Mouse (Mus musculus): ENCODE measurements around the gene Taar2. TPM values are rescaled to one million over a fixed set of nuclear protein-coding genes. Genes with fewer than 3 reads are reported as not detected.

The Taar2 gene
- polyA plus RNA-seq, 1 experiment from 2014 or later = not detected

DNA sequence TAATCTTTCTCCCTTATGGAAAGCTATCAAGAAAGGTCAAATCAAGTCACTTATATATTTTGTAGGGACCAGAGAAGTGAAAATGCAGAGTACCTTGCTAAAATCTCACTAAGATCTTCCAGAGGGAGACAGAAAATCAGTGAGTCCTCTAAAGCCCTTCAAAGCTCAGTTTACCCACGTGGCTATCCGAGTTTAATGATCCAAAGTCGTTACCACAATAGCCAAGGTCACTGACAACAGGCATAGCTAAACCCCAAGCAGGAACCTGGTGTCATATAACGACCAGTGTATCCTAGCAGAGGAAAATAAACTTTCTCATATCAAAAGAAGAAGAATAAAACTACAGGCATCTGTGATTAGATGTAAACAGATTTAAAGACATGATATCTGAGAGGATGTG lies 759 bp upstream of the Taar2 start:
- 56% methylated on average over 4 of the region's 4 CpGs for WGBS
- Histone ChIP-seq H3K9ac (ENCODE audit: low read depth, low read length) (no peak overlapping the region), H3K4me3 (ENCODE audit: low read depth, low read length) (no peak overlapping the region), H3K4me2 (replicated peaks; ENCODE audit: low read depth, low read length) (no peak overlapping the region), H3K27ac (ENCODE audit: low read depth, low read length) (no peak overlapping the region), H3K4me1 (replicated peaks; ENCODE audit: control insufficient read depth, insufficient read depth, low read length) (no peaks in the 10 kb centered on the region), H3K9me3 (ENCODE audit: control insufficient read depth, low read length) (no peaks in the 10 kb centered on the region), H3K27me3 (ENCODE audit: control insufficient read depth, insufficient read depth, low read length) (no peaks in the 10 kb centered on the region), H3K36me3 (ENCODE audit: control insufficient read depth, insufficient read depth, low read length) (no peaks in the 10 kb centered on the region)
- ATAC-seq (ENCODE audit: low FRiP score) (no peak), DNase-seq (ENCODE audit: low spot score) (no peak)

DNA sequence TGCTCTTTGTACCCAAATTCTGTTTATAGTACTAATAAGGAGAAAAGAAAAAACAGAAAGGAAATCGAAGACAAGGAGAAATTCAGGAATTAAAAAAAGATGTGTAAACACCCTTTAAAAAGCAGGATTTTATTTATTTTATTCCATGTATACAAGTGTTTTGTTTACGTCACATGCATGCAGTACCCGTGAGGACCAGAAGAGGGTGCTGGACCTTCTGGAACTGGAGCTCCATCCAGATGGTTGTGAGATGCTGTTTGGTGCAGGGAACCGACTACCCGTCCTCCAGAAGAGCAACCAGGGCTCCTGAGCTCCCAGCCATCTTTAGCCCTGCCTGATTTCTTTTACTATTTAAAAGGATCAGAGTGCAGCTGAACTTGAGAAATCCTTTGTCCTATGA lies 4.1 kb downstream of the Taar2 start:
- DNase-seq (ENCODE audit: low spot score) (peak; percentile 9), ATAC-seq (ENCODE audit: low FRiP score) (no peak)
- Histone ChIP-seq H3K9me3 (ENCODE audit: control insufficient read depth, low read length) (no peaks in the 10 kb centered on the region), H3K9ac (ENCODE audit: low read depth, low read length) (no peak overlapping the region), H3K4me3 (ENCODE audit: low read depth, low read length) (no peak overlapping the region), H3K27me3 (ENCODE audit: control insufficient read depth, insufficient read depth, low read length) (no peaks in the 10 kb centered on the region), H3K36me3 (ENCODE audit: control insufficient read depth, insufficient read depth, low read length) (no peaks in the 10 kb centered on the region), H3K4me1 (replicated peaks; ENCODE audit: control insufficient read depth, insufficient read depth, low read length) (no peaks in the 10 kb centered on the region), H3K4me2 (replicated peaks; ENCODE audit: low read depth, low read length) (no peak overlapping the region), H3K27ac (ENCODE audit: low read depth, low read length) (no peak overlapping the region)
- WGBS = 79% methylated on average over 5 of the region's 5 CpGs

DNA sequence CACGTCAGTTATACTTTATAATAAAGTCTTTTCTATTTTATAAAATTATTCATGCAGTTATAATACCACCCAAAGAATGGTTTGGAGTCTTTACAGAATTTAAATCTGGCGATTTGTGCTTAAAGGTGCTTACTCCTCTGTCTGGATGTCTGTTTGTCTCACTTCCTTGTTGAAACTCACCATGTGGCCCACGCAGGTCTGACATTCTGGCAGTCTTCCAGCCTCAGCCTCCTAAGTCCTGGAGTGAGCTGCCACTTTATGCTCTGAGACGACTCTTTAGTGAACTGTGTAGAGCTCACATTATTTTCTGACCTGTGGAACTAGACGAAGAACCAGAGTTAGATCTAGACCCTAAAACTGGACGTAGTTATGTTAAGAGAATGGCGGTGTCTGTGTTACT lies 9.7 kb downstream of the Taar2 start:
- Histone ChIP-seq H3K36me3 (ENCODE audit: control insufficient read depth, insufficient read depth, low read length) (no peaks in the 10 kb centered on the region), H3K9me3 (ENCODE audit: control insufficient read depth, low read length) (no peaks in the 10 kb centered on the region), H3K9ac (ENCODE audit: low read depth, low read length) (no peak overlapping the region), H3K4me2 (replicated peaks; ENCODE audit: low read depth, low read length) (no peak overlapping the region), H3K27me3 (ENCODE audit: control insufficient read depth, insufficient read depth, low read length) (no peaks in the 10 kb centered on the region), H3K4me3 (ENCODE audit: low read depth, low read length) (no peak overlapping the region), H3K4me1 (replicated peaks; ENCODE audit: control insufficient read depth, insufficient read depth, low read length) (no peaks in the 10 kb centered on the region), H3K27ac (ENCODE audit: low read depth, low read length) (no peak overlapping the region)
- no peak for DNase-seq (ENCODE audit: low spot score)
- 80% methylated on average over 7 of the region's 7 CpGs for WGBS
- ATAC-seq (ENCODE audit: low FRiP score) = no peak

DNA sequence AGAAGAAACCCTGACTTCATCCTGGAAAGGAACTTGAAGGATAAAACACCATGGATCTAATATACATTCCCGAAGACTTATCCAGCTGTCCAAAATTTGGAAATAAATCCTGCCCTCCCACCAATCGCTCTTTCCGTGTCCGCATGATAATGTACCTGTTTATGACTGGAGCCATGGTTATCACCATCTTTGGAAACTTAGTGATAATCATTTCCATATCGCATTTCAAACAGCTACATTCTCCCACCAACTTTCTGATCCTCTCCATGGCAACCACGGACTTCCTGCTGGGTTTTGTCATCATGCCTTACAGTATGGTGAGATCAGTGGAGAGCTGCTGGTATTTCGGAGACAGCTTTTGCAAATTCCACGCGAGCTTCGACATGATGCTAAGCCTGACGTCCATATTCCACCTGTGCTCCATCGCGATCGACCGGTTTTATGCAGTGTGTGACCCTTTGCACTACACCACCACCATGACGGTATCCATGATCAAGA lies 11.2 kb downstream of the Taar2 start, which contains the start of gene Taar3:
Gene Taar3 (plus strand): TSS at position 51 of the 498 bp plus-strand sequence.
- ATAC-seq (ENCODE audit: low FRiP score) = no peak
- Histone ChIP-seq H3K9me3 (ENCODE audit: control insufficient read depth, low read length) (no peaks in the 10 kb centered on the region), H3K4me1 (replicated peaks; ENCODE audit: control insufficient read depth, insufficient read depth, low read length) (no peaks in the 10 kb centered on the region), H3K27me3 (ENCODE audit: control insufficient read depth, insufficient read depth, low read length) (no peaks in the 10 kb centered on the region), H3K27ac (ENCODE audit: low read depth, low read length) (no peak within 1 kb of the TSS), H3K4me3 (ENCODE audit: low read depth, low read length) (no peak within 1 kb of the TSS), H3K36me3 (ENCODE audit: control insufficient read depth, insufficient read depth, low read length) (no peaks in the 10 kb centered on the region), H3K9ac (ENCODE audit: low read depth, low read length) (no peak within 1 kb of the TSS), H3K4me2 (replicated peaks; ENCODE audit: low read depth, low read length) (no peak within 1 kb of the TSS)
- peak; percentile 9 for DNase-seq (ENCODE audit: low spot score)
- WGBS = 88% methylated on average over 16 of the region's 16 CpGs

DNA sequence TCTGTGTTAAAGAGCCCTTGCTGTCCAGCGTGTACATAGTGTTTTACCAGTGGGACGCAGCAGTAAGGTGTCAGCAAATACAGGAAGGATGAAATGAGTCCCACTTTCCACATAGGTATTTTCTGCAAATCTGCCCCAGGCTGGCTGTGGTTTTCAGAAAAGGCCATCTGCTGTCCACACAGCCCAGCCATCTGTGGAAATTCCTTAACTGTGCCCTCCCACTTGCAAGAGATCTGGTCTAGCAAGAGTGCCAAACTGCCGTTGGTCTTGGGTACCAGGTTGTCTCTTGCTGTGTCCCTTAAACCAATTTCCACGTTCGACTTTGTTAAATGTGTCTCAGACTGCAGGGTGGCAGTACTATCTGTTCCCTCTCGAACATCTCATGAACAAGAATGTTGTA lies 13.3 kb downstream of the Taar2 start:
- H3K4me1 ChIP-seq (replicated peaks; ENCODE audit: control insufficient read depth, insufficient read depth, low read length) = no peaks in the 10 kb centered on the region
- ATAC-seq (ENCODE audit: low FRiP score) = no peak
- WGBS = 90% methylated on average over 6 of the region's 6 CpGs

DNA sequence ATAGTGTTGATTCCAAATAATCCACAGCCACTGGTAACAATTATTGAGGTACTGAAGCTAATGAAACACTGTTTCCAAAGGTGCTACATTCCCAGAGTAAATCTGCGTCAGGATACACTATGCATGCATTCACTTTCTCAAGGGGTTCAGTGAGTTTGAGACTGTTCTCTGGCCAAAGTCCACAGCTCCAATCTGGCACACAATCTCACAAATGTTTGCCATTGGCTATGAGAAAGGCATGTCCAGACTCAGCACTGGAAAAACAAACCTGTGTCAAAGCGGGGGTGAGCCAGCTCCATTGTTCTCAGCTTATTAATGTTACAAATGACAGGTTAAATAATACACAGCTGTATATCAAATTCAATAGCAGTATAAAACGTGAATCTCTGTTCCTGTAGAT lies 20.7 kb downstream of the Taar2 start:
- Histone ChIP-seq H3K27me3 (ENCODE audit: control insufficient read depth, insufficient read depth, low read length) (no peaks in the 10 kb centered on the region), H3K36me3 (ENCODE audit: control insufficient read depth, insufficient read depth, low read length) (no peaks in the 10 kb centered on the region), H3K4me3 (ENCODE audit: low read depth, low read length) (no peak overlapping the region), H3K4me2 (replicated peaks; ENCODE audit: low read depth, low read length) (no peak overlapping the region), H3K9ac (ENCODE audit: low read depth, low read length) (no peak overlapping the region), H3K4me1 (replicated peaks; ENCODE audit: control insufficient read depth, insufficient read depth, low read length) (no peaks in the 10 kb centered on the region), H3K9me3 (ENCODE audit: control insufficient read depth, low read length) (no peaks in the 10 kb centered on the region), H3K27ac (ENCODE audit: low read depth, low read length) (no peak overlapping the region)
- 74% methylated on average over 3 of the region's 3 CpGs for WGBS
- DNase-seq (ENCODE audit: low spot score) (no peak), ATAC-seq (ENCODE audit: low FRiP score) (no peak)

More for the DNA sequence above, 13.3 kb downstream of the Taar2 start:
- H3K4me3 ChIP-seq (ENCODE audit: low read depth, low read length) = no peak overlapping the region
- no peaks in the 10 kb centered on the region for H3K36me3 ChIP-seq (ENCODE audit: control insufficient read depth, insufficient read depth, low read length)
- H3K27ac ChIP-seq (ENCODE audit: low read depth, low read length) = no peak overlapping the region
- H3K9ac ChIP-seq (ENCODE audit: low read depth, low read length) = no peak overlapping the region
- H3K27me3 ChIP-seq (ENCODE audit: control insufficient read depth, insufficient read depth, low read length) = no peaks in the 10 kb centered on the region
- no peaks in the 10 kb centered on the region for H3K9me3 ChIP-seq (ENCODE audit: control insufficient read depth, low read length)
- no peak overlapping the region for H3K4me2 ChIP-seq (replicated peaks; ENCODE audit: low read depth, low read length)
- no peak for DNase-seq (ENCODE audit: low spot score)

DNA sequence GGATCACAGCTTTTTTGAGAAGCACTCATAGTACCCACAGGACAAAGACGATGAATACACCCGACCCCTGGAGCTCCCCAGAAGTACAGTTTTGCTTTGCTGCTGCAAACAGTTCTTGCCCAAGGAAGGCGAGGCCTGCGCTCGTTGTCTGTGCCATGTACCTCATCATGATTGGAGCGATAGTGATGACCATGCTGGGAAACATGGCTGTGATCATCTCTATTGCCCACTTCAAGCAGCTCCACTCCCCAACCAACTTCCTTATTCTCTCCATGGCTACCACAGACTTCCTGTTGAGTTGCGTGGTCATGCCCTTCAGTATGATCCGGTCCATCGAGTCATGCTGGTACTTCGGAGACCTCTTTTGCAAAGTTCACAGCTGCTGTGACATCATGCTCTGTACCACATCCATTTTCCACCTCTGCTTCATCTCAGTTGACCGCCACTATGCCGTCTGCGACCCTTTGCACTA lies 22.1 kb downstream of the Taar2 start, which contains the start of gene Taar4:
Gene Taar4 (plus strand): TSS at position 51 of the 472 bp plus-strand sequence.
- 97% methylated on average over 13 of the region's 13 CpGs for WGBS
- H3K4me1 ChIP-seq (replicated peaks; ENCODE audit: control insufficient read depth, insufficient read depth, low read length) = no peaks in the 10 kb centered on the region
- no peak within 1 kb of the TSS for H3K4me2 ChIP-seq (replicated peaks; ENCODE audit: low read depth, low read length)
- no peaks in the 10 kb centered on the region for H3K27me3 ChIP-seq (ENCODE audit: control insufficient read depth, insufficient read depth, low read length)
- ATAC-seq (ENCODE audit: low FRiP score) (no peak), DNase-seq (ENCODE audit: low spot score) (no peak)
- no peaks in the 10 kb centered on the region for H3K9me3 ChIP-seq (ENCODE audit: control insufficient read depth, low read length)
- H3K9ac ChIP-seq (ENCODE audit: low read depth, low read length) = no peak within 1 kb of the TSS
- H3K4me3 ChIP-seq (ENCODE audit: low read depth, low read length) = no peak within 1 kb of the TSS
- no peak within 1 kb of the TSS for H3K27ac ChIP-seq (ENCODE audit: low read depth, low read length)
- no peaks in the 10 kb centered on the region for H3K36me3 ChIP-seq (ENCODE audit: control insufficient read depth, insufficient read depth, low read length)

DNA sequence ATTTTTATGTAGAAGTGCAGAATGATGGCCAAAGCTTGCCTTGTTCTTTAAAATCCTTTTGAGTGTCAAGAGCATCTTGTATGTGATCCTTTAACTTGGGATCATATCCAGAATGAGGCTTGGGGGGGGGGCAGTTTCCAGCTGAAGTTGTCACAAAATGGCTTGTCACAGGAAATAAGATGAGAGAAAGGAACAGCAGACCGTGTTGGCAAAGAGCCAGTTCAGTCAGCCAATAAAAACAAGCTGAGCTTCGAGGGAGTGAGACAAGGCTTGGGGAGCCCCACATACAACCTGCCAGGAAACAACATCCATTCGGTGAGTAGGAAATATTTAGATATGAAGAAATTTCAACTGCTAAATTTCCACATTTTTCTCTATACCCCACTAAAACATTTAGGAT lies 25.1 kb downstream of the Taar2 start:
- Histone ChIP-seq H3K27ac (ENCODE audit: low read depth, low read length) (no peak overlapping the region), H3K4me3 (ENCODE audit: low read depth, low read length) (no peak overlapping the region), H3K36me3 (ENCODE audit: control insufficient read depth, insufficient read depth, low read length) (no peaks in the 10 kb centered on the region), H3K4me2 (replicated peaks; ENCODE audit: low read depth, low read length) (no peak overlapping the region), H3K9me3 (ENCODE audit: control insufficient read depth, low read length) (no peaks in the 10 kb centered on the region), H3K9ac (ENCODE audit: low read depth, low read length) (no peak overlapping the region), H3K4me1 (replicated peaks; ENCODE audit: control insufficient read depth, insufficient read depth, low read length) (no peaks in the 10 kb centered on the region), H3K27me3 (ENCODE audit: control insufficient read depth, insufficient read depth, low read length) (no peaks in the 10 kb centered on the region)
- WGBS = 66% methylated on average over 3 of the region's 3 CpGs
- DNase-seq (ENCODE audit: low spot score) = no peak
- ATAC-seq (ENCODE audit: low FRiP score) = no peak

DNA sequence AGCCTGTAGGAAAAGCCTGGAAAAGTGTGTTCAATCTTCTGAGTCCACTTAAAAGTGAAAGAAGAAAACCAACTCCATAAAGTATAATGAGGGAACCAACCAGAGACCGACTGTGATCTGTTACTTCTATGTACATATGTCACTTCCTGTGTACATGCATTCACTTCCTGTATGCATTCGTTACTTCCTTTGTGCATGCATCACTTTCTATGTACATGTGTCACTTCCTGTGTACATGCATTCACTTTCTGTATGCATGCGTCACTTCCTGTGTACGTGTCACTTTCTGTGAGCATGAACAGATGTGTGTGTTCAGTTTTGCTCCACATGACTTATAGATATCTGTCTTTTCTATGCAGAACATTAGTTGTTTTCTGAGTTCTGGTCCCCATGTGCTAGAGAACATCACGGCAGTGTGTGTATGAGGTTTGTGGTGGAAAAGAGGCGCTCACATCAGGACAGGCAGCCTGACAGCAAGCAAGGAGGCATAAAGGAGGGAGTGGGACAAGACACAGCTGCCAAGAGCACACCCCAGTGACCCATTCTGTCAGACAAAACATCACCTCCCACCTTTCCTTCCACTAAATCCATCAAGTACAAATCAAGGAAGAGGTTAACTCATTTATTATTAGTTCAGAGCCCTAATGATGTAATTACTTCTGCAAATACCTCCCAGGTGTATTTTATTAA lies 26.7 kb downstream of the Taar2 start:
- no peak overlapping the region for H3K9ac ChIP-seq (ENCODE audit: low read depth, low read length)
- no peaks in the 10 kb centered on the region for H3K9me3 ChIP-seq (ENCODE audit: control insufficient read depth, low read length)
- no peaks in the 10 kb centered on the region for H3K4me1 ChIP-seq (replicated peaks; ENCODE audit: control insufficient read depth, insufficient read depth, low read length)
- ATAC-seq (ENCODE audit: low FRiP score) = no peak
- no peaks in the 10 kb centered on the region for H3K36me3 ChIP-seq (ENCODE audit: control insufficient read depth, insufficient read depth, low read length)
- H3K4me2 ChIP-seq (replicated peaks; ENCODE audit: low read depth, low read length) = no peak overlapping the region
- H3K27me3 ChIP-seq (ENCODE audit: control insufficient read depth, insufficient read depth, low read length) = no peaks in the 10 kb centered on the region
- WGBS = 88% methylated on average over 6 of the region's 6 CpGs
- DNase-seq (ENCODE audit: low spot score) = no peak
- no peak overlapping the region for H3K4me3 ChIP-seq (ENCODE audit: low read depth, low read length)
- no peak overlapping the region for H3K27ac ChIP-seq (ENCODE audit: low read depth, low read length)
